Mouse (Mus musculus): Measurements from ENCODE around the gene Clp1. TPM values are rescaled to one million over a fixed set of nuclear protein-coding genes. Genes with fewer than 3 reads are reported as not detected.

Gene Clp1
- total RNA-seq (2023), result 21.5 and 26.7 TPM in 2 replicates

DNA sequence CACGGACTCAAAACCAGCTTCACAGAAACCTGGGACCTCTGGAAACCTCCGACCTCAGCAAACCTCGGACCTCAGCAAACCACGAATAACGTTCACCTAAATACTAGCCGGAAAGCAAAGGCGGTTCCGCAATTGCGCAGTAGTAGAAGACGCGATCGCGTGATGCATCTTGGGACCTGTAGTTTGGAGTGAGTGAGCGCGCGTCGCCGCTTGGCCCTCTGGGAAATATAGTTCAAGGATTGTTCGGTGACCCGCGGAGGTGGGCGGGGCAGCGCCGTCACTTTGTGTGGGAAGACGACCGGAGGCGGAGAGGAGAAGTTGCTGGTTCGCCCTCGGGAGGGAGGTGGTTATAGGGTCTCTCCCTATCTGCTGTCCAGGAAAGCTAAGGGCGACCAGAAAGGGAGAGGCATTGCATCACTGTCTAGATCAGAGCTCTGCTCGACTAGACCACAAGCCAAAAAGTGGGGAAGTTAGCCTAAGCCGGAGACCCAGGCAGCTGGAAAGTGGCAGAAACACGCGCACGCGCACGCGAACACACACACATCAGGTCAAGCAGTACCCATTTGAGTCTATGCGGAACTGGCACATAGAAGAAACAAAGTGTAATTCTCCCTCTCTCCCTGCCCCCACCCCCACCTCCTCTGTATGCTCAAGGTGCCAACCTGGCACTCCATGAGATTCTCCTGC, at the start of gene Clp1:
Gene Clp1, minus strand, starts transcription at position 179 of the 687 bp plus-strand sequence.

DNA sequence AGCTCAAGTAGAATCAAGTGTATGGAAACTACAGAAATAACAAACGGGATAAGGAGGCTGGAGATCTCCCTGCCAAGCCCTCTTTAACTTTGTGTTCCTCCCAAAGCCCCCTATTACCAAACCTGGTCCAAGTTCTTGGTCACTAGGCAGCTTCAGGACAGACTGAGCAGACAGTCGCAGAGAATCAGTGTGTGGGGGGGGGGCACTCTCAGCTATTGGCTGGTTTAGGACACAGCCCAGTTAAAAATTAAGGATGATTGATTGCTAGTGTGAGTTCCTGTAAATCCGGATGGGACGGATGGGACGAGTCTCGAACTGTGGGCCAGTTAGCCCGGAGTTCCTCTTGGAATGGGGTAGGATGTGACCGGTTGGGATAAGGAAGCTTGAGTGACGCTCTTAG, 48.1 kb upstream of the Clp1 start, which contains the start of gene Serping1:
Gene Serping1, minus strand, starts transcription at position 204 of the 400 bp plus-strand sequence.

DNA sequence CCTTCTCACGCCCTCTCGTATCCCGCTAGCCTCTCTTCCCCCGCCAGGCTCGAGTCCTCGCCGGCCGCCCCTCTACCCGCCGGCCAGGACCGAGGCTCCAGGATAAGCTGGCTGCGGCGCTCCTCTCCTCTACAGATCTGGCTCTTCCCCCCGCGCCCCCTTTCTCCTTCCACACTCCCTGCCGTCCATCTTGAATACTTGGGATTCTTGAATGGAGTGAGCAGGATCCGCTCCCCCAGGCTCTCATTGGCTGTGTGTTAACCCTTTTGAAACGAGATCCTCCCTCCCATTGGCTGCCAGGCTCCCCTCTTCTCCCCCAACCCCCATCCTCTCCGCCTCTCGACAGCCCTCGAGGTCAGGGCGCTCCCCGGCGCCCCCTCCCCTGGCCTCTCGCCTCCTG, 16.4 kb upstream of the Clp1 start, which contains the start of gene Gm19426:
Gene Gm19426, minus strand, starts transcription at position 95 of the 400 bp plus-strand sequence.

DNA sequence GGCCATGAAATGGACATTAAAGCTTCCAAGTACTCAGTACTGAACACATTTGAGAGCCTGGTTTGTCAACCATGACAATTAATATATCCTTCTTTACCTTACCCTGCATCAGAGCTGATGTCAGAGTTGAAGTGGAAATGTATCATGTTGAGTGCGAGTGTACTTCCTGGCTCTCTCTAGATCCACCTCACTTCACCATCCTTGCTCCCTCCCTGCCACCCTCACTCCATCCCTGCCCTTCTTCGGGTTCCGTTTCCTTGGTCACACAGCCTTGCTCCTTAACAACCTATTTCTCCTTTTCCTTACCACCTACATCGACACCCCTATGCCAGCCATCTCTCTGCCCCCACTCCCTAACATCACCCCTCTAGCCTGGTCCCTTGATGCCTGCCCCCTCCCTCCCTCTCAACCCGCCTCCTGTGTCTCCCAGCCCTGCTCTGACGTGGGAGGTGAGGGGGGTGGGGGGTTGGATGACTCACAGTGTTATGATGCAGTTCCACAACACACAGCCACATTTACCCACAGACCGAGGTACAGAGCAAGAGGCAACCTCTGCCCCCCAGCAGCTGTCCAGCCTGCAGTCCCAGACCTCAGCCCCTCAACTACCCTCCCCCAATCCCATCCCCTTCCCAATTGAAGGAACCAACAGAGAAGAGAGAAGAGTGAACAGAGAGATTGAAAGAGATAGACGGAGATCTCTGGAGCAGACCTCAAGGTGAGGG, 6.6 kb upstream of the Clp1 start, which contains the start of gene Ypel4:
Gene Ypel4, plus strand, starts transcription at position 480 of the 722 bp plus-strand sequence.

DNA sequence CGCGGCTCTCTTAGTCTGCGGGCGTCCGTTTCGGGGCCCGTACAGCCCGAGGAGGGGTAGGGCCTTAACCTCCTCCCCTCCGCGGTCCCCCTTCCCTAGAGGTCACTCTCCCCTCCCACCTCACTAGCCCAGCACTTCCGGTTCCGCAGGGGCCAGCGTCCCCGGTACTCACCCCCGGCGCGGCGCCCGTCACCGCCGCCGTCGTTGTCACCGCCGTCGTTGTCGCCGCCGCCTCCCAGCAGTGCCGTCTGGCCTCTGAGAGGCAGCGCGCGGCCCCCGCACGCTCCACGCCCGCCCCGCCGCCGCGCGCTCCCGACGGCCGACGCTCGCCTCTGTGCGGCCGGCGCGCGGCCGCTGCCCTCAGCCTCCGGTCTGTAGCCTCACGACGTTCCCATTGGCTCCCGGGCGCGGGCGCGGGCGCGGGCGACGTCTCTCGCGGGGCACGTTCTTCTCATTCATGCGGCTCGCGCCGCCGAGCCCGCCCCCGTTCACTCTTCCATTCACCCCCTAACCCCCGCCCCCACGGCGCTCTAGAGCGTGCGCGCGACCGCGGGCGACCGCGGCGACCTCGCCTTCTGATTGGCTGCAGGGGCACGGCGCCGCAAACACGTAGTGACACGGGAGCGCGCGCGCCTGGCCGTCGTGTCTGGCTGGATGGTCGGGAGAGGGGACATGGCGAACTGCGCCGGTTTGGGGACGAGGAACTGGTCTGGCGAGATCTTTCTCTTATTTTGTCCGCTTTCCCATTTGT, 12.2 kb downstream of the Clp1 start, which contains the start of gene Zdhhc5:
Gene Zdhhc5, minus strand, starts transcription at position 370 of the 751 bp plus-strand sequence.

DNA sequence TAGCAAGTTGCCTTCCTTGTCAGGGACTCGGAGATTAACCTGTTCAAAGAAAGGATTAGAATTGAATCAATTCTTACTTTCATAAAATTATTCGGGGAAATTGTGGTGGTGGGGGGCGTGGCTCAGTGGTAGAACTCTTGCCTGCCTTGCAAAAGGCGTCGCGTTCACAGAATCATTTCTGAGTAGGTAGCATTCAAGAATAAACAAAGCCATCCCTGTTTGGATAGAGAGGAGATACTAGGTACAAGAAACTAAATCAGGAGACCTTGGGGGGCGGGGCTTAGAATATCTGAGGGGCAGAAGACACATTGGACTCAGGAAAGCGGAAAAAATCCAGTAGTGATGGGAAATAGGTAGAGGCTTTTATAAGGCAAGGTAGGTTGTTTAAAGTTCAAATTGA, 48.1 kb downstream of the Clp1 start, which contains the start of gene Tmx2:
Gene Tmx2, minus strand, starts transcription at position 125 of the 400 bp plus-strand sequence.

DNA sequence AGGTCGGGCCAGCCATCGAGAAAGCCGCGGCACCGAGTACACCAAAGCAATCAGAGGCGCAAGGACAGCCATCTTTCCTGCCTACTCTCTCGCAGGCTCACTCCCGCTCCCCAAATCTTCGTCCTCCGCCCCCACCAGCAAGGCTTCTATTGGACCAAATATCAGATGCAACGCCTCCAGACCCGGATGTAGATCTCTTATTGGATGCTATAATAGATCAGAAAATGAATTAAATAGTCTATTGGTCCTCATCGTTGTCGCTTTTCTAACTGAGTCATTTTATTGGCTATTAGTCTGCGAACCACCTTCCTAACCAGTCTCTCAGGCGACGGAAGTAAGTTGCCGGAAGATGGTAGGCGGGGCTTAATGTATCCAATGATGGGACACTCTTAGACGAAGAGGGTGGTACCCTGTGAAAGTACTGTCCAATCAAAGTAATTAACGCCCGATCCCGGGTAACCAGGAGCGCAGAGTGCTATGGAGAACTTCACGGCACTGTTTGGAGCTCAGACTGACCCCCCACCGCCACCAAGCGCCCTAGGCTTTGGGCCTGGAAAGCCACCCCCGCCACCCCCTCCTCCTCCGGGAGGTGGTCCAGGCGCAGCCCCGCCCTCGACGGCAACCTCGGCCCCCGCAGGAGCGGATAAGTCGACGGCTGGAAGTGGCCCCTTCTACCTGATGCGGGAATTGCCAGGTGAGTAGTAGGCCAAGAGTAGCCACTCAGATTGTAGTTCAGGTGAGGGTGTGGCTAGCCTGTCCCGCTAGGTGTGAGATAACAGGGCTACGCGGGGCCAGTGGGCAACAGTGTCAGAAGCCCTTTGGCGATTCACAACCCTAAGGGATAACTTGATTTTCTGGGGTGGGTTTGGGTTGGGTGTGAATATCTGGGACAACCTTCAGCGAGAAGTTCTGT, 48.9 kb downstream of the Clp1 start, which contains the start of the genes Gm28635 and Med19:
Gene Gm28635, minus strand, starts transcription at position 74 of the 913 bp plus-strand sequence.
Gene Med19, plus strand, starts transcription at position 435 of the 913 bp plus-strand sequence.

Other genes starting within 250 kb of the Clp1 start
- gene Ctnnd1, start 76.6 kb downstream of the Clp1 start, total RNA-seq (2023), result 6.8 and 9.8 TPM in 2 replicates
- gene Btbd18, start 68.3 kb downstream of the Clp1 start, total RNA-seq (2023), result not detected in 2 replicates
- gene Selenoh, start 56.6 kb downstream of the Clp1 start, total RNA-seq (2023), result 31.7 and 39.0 TPM in 2 replicates
- not detected in 2 replicates for gene Gm28635, start 49.3 kb downstream of the Clp1 start, total RNA-seq (2023)
- 6.2 and 6.5 TPM in 2 replicates for gene Med19, start 48.9 kb downstream of the Clp1 start, total RNA-seq (2023)
- gene Tmx2, start 48.2 kb downstream of the Clp1 start, total RNA-seq (2023), result 14.1 and 17.5 TPM in 2 replicates
- gene Zdhhc5, start 12.2 kb downstream of the Clp1 start, total RNA-seq (2023), result 44.6 and 51.2 TPM in 2 replicates
- not detected in 2 replicates for gene Ypel4, start 6.7 kb upstream of the Clp1 start, total RNA-seq (2023)
- gene Gm19426, start 16.3 kb upstream of the Clp1 start, total RNA-seq (2023), result not detected in 2 replicates
- gene Serping1, start 48.1 kb upstream of the Clp1 start, total RNA-seq (2023), result 0.51 TPM in 1 of 2 replicates, not detected in the other
- 18.2 and 19.2 TPM in 2 replicates for gene Ube2l6, start 71.5 kb upstream of the Clp1 start, total RNA-seq (2023)
- gene Smtnl1, start 95.3 kb upstream of the Clp1 start, total RNA-seq (2023), result not detected in 2 replicates
- gene Timm10, start 99.6 kb upstream of the Clp1 start, total RNA-seq (2023), result 4.4 and 4.5 TPM in 2 replicates
- 1.0 and 2.2 TPM in 2 replicates for gene Slc43a1, start 111.5 kb upstream of the Clp1 start, total RNA-seq (2023)
- not detected in 2 replicates for gene Rtn4rl2, start 159.4 kb upstream of the Clp1 start, total RNA-seq (2023)
- gene Slc43a3, start 209.2 kb upstream of the Clp1 start, total RNA-seq (2023), result 31.5 and 38.8 TPM in 2 replicates

Data from neutrophil, adult 65 days (primary cell).